Mouse (Mus musculus) C2C12 (cell line): ENCODE results near the gene Adgrl2. TPM values are rescaled to one million over a fixed set of nuclear protein-coding genes. Genes with fewer than 3 reads are reported as not detected.

Experiments used
- H3K27me3 ChIP-seq: one replicate; pipeline ENCODE4 v1.6.1; 2011; ENCODE audit not compliant: control insufficient read depth, insufficient read depth, insufficient read length
- H3K36me3 ChIP-seq: one replicate; pipeline ENCODE4 v1.6.1; 2011; ENCODE audit not compliant: control insufficient read depth, insufficient read depth
- H3K4me3 ChIP-seq: one replicate; pipeline ENCODE4 v1.5.1; 2011; ENCODE audit warnings: mild to moderate bottlenecking, control low read depth; ENCODE audit not compliant: poor library complexity, insufficient read depth, severe bottlenecking
- H3K79me2 ChIP-seq: one replicate; pipeline ENCODE4 v1.6.1; 2011; ENCODE audit not compliant: control insufficient read depth, insufficient read depth
- H3K79me3 ChIP-seq: one replicate; pipeline ENCODE4 v1.6.1; 2011; ENCODE audit warnings: low read depth, control low read depth
- H3ac ChIP-seq: one replicate; pipeline ENCODE3; 2011; ENCODE audit warnings: low read depth; ENCODE audit not compliant: control insufficient read depth, insufficient read length
- CEBPB ChIP-seq: IDR thresholded peaks from one replicate; pipeline ENCODE4 v1.6.1; 2011; ENCODE audit warnings: low read depth, mild to moderate bottlenecking, control low read depth, moderate library complexity
- CTCF ChIP-seq: IDR thresholded peaks from one replicate; pipeline ENCODE4 v1.5.1; 2011; ENCODE audit not compliant: control insufficient read depth, insufficient read depth, insufficient read length
- FOSL1 ChIP-seq: IDR thresholded peaks from one replicate; pipeline ENCODE4 v1.8.0; 2011; ENCODE audit warnings: mild to moderate bottlenecking, low read length; ENCODE audit not compliant: poor library complexity, insufficient read depth, severe bottlenecking
- MAX ChIP-seq: IDR thresholded peaks from one replicate; pipeline ENCODE4 v1.6.1; 2011; ENCODE audit warnings: mild to moderate bottlenecking, control low read depth
- MYOD1 ChIP-seq: IDR thresholded peaks from one replicate; pipeline ENCODE4 v1.6.1; 2011; ENCODE audit warnings: low read depth; ENCODE audit not compliant: control insufficient read depth, insufficient read length
- MYOG ChIP-seq: IDR thresholded peaks from one replicate; pipeline ENCODE4 v1.6.1; 2011; ENCODE audit not compliant: control insufficient read depth, insufficient read length; ENCODE audit errors: extremely low read depth
- USF1 ChIP-seq: IDR thresholded peaks from one replicate; pipeline ENCODE4 v1.6.1; 2011; ENCODE audit warnings: low read depth, mild to moderate bottlenecking, control low read depth, moderate library complexity
- polyA plus RNA-seq: library from polyadenylated mRNA; unstranded; fragments of >200 nt; fragmentation: generic; extraction: Trizol; gene quantifications from one replicate; pipeline ENCODE4 v1.2.1, GENCODE M21; 2012; ENCODE audit warnings: missing spikeins

Gene Adgrl2
- polyA plus RNA-seq, 1 experiment, result 19.9 TPM

- peaks cover 3% of the 10 kb centered on the region for H3K36me3 ChIP-seq
- no peak overlapping the region for H3K4me3 ChIP-seq
- peaks cover 21% of the 10 kb centered on the region for H3K79me3 ChIP-seq
- H3K27me3 ChIP-seq, result no peaks in the 10 kb centered on the region
- peaks cover 55% of the 10 kb centered on the region for H3K79me2 ChIP-seq
- H3ac ChIP-seq, result no peak overlapping the region
- TF ChIP-seq MAX (no peak), MYOD1 (no peak), USF1 (no peak), CEBPB (no peak), CTCF (no peak)
These were observed 57.2 kb downstream of the Adgrl2 start for GRCm38 (mm10) chr3:148933160-148933559.

GRCm38 (mm10) chr3:148930913-148931312 lies 59.4 kb downstream of the Adgrl2 start:
- Histone ChIP-seq H3K79me3 (peaks cover 19% of the 10 kb centered on the region), H3K27me3 (no peaks in the 10 kb centered on the region), H3K4me3 (no peak overlapping the region), H3ac (no peak overlapping the region), H3K36me3 (peaks cover 3% of the 10 kb centered on the region), H3K79me2 (peaks cover 68% of the 10 kb centered on the region)
- TF ChIP-seq MYOG (no peak), CTCF (no peak), MAX (no peak), FOSL1 (no peak), CEBPB (no peak), MYOD1 (no peak), USF1 (no peak)

- peaks cover 69% of the 10 kb centered on the region for H3K79me2 ChIP-seq
- no peaks in the 10 kb centered on the region for H3K36me3 ChIP-seq
- peaks cover 38% of the 10 kb centered on the region for H3K79me3 ChIP-seq
- H3ac ChIP-seq, result no peak overlapping the region
- no peaks in the 10 kb centered on the region for H3K27me3 ChIP-seq
- TF ChIP-seq USF1 (no peak), FOSL1 (no peak), CEBPB (no peak), MAX (no peak), CTCF (no peak), MYOD1 (no peak), MYOG (no peak)
- no peak overlapping the region for H3K4me3 ChIP-seq
These were observed 64.0 kb downstream of the Adgrl2 start for GRCm38 (mm10) chr3:148926330-148926729.

GRCm38 (mm10) chr3:148922618-148923095 lies 67.7 kb downstream of the Adgrl2 start:
- peaks cover 71% of the 10 kb centered on the region for H3K79me2 ChIP-seq
- H3K27me3 ChIP-seq, result no peaks in the 10 kb centered on the region
- peaks cover 38% of the 10 kb centered on the region for H3K79me3 ChIP-seq
- no peaks in the 10 kb centered on the region for H3K36me3 ChIP-seq
- H3ac ChIP-seq, result no peak overlapping the region
- TF ChIP-seq USF1, result no peak
- TF ChIP-seq CTCF, result no peak
- no peak for TF ChIP-seq MYOD1
- TF ChIP-seq FOSL1, result no peak
- TF ChIP-seq CEBPB, result no peak
- TF ChIP-seq MAX, result no peak
- TF ChIP-seq MYOG, result no peak
- no peak overlapping the region for H3K4me3 ChIP-seq

DNA sequence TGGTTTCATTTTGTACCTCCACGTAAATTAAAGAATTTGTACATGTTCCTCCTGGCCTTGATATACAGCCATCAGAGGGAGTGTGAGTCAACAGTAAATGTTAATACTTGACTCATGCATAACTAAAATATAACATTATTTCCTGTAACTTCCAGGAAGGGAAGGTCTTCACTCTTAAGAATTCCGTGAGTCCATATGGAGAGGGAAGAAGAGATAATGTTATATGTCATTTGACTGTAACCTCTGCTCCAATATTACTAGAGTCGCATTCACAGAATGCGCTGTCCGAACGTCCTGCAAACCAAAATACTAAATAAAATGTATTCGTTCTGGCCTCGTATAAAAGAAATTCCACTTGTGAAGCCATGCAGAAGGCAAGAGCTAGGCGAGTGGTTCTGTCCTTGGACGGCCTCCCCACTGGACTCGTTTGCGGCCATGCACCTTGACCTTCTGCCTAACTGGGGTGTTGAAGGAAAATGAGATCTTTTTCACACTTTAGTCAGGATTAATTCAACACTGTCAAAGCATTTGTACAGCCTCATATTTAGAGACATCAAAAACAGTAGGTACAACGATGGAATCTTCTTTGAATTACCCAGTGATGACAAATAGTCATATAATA lies 68.3 kb downstream of the Adgrl2 start:
- Histone ChIP-seq H3K36me3 (no peaks in the 10 kb centered on the region), H3K79me2 (peaks cover 74% of the 10 kb centered on the region), H3K27me3 (no peaks in the 10 kb centered on the region), H3K79me3 (peaks cover 42% of the 10 kb centered on the region), H3K4me3 (no peak overlapping the region), H3ac (no peak overlapping the region)
- TF ChIP-seq MYOD1 (no peak), CTCF (no peak), FOSL1 (no peak)

DNA sequence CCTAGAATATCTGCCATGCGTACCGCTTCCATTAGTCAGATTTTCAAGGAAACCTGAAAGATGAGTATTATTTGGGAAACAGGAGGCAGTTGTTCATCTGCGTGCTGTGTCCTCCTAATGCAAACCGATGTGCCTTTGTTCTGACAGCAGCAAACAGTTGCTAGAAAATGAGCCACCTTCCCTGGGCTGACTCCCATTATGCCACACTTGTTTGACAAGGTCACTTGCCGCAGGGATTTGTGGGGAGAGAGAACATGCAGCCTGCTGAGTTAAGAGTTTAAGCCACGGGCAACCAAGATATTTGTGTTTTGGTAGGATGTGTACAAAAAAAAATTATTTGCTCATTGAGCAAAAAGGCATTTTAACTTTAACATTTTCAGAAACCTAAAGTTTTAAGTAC lies 69.5 kb downstream of the Adgrl2 start:
- Histone ChIP-seq H3K79me2 (peaks cover 74% of the 10 kb centered on the region), H3K36me3 (no peaks in the 10 kb centered on the region), H3K27me3 (no peaks in the 10 kb centered on the region), H3ac (no peak overlapping the region), H3K79me3 (peaks cover 46% of the 10 kb centered on the region), H3K4me3 (no peak overlapping the region)
- TF ChIP-seq FOSL1, result no peak
